Mouse (Mus musculus): ENCODE results near the gene Camsap1.

Camsap1 gene

DNA sequence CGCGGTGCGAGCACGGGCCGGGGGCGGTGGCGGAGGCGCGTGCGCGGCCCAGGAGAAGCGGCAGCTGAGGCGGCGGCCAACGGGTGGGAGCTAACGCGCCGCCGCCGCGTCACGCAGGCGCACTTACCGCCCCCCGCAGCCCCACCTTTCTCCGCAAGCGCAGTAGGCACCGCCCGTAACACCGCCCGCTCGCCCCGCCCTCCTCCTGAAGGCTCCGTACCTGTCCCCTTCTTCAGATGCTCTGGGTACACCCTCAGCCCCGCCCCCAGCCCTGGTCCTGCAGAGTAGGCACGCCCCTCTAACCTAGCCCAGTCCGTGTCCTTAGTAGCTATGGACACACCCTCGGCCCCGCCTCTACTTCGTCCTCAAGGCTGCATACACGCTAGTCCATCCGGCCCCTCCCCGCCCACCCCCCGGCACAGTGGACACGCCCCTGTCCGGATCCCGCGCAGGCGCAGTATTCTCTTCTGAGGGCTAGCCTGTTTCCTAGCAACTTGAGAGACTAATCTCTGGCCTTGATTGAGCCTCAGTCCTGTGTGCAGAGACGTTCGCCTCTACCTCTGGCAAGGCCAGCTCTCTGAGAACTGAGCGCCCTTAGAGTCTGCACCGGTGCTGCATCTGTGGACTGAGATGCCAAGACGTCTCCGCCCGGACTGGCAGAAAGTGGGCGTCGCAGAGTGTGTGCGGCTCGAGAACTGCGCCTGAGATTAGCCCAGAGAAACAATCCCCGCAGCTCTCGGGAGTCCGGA is at the start of gene Camsap1:
Camsap1 (minus strand) TSS at position 124 of the 749 bp plus-strand sequence.
- ATAC-seq (ENCODE audit: low TSS enrichment): peak; percentile 88

DNA sequence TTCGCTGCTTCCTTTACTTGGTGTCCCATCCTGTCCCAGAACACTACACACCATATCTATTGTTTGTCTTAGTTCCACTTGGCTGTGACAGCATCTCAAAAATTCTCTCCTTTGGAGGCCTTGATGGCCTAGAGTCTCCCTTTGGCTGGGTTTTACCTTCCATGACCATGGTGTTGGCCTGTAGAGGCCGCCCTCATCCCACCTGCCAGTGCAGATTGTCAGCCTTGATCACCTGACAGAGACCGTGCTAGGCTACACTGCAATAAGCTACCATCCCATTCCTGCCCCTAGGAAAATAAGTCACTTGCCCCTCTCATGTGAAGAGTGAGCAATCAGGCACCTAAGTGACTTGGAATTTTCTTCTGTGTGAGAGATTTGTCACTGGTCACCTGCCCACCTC is 47.2 kb upstream of the Camsap1 start:
- ATAC-seq (ENCODE audit: low TSS enrichment): no peak

DNA sequence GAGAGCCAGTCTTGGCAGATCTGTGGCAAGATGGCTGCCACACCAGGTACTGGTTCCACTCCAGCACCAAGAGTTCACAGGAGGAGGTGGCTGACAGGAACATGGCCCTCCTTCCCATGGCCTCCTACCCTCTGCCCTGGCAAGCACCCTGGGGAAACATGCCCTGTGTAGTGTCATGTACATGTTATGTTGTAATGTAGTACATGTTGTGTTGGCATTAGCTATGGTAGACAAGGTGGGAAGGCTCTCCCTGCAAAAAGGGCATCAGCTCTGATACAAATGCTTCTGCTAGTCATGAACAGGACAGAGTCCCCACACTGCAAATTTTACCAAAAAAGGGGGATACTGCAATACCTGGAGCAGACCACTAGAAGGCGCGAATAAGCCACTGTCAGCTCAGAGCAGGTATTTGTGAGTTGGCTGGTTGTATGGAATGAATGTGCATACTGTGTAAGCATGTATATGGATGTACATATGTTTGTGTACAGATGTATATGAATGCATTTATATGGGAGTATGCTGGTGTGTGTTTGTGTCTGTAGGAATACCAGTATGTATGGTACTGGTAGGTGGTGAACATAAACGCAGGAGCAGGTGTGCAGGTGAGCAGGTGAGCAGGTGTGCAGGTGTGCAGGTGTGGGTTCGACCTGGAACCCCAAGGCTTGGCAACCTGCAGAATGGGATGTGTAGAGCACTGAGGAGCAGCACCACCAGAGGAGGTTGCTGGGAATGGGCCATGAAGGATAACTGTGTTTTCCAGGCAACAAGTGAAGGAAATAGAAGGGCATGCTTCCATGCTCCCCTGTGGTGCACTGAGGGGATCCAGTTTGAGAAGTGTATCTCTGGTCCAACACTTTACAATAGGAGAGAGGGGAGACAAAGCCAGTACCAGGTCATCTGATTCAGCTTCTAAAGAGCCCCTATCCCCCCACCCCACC is 41.3 kb upstream of the Camsap1 start:
- ATAC-seq (ENCODE audit: low TSS enrichment): no peak

DNA sequence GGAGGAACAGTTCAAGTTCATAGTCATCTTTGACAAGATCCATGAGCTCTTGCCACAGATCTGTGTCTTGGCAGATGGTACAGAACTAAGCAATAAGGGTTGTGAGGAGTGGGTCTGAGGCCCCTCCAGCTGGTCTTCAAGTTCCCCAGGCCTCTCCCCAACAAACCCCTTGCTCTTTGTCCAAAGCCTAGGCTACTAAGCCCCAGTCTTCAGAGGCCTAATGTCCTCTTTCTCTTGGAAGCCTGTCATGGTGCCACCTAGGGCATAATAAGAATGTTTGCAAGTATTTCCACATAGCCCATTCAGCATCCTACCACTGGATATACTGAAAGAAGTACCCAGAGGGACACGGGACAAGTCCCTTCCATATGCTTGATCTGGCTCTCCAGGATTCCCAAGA is 39.5 kb upstream of the Camsap1 start:
- no peak for ATAC-seq (ENCODE audit: low TSS enrichment)

DNA sequence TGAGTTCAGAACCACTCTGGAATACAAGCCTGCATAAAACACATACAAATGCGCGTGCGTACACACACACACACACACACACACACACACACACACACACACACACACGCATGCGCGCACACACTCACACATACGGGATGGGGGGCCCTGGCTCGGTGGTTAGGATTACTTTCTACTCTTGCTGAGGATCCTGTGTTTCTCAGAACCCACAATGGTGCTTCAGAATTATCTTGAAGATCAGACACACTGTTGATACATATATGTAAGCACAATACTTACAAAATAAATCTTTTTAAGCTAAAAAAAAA is 39.1 kb upstream of the Camsap1 start:
- no peak for ATAC-seq (ENCODE audit: low TSS enrichment)

DNA sequence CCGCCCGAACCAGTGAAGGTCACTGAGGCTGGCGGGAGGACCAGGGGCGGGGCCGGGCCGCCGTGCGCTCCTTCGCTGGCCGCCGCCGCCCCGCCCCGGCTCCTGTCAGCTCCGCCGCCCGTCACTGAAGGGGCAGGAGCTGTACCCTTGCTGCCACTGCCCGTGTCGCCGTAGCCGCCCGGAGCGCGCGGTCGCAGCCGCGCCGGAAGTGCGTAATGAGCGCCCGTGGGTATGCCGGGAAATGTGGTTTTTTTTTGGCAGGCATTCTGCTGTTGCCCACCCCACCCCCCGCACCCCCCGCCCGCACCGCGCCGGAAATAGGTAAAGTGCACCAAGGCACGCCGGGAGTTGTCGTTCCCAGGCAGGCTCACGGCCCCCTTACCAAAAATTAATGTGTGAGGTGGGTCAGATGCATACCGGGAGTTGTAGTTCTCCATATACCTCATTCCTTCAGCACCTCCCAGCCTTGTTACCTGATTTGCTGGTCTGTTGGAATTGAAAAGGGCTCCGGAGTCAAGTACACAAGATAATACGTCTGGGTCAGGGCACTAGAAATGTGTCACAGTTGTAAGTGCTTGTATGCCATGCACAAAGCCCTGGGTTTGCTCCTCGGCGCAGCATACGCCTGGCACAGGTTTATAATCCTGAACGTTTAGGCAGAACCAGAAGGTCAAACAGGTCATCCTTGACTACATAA is 38.6 kb upstream of the Camsap1 start, which contains the start of gene Ubac1:
Ubac1 (minus strand) TSS at position 187 of the 697 bp plus-strand sequence.
- peak; percentile 85 for ATAC-seq (ENCODE audit: low TSS enrichment)

DNA sequence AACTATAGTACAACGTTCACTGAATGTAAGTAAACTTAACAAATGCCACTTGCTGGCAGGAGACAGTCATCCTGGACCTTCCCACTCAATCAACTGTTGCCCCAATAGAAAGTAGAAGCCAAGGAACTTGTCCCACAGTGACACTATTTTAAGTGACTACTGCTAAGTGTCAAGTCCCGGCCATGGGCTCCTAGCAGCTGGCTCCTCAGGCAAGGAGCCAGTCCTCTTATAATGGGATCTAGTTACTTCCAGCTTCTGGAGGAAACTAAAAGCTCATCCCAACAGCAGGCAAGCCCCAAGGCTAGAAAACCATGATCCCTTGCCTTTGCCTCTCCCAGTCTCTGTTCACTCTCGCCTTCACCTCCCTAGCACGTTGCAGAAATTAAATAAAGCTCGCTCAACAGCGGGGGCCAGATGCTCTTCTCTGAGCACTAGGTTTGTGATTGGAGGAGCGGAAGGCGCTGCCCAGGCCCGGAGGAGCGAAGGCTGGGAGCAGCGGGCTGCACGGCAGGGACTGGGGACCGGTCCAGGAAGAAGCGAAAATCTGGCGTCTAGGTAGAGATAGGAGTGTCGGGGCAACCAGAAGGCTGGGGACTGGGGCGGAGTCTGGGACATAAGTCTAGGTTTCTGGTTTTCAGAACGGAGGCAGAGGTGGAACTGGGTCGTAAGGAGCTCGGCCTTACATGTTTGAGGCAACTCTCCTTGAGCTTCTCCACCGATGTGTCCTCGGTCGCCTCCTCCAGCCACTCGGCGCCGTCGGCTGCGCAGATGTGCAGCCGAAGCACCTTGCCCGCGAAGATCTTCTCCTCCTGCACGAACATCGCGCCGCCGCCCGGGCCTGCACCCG is 37.9 kb upstream of the Camsap1 start:
- peak; percentile 47 for ATAC-seq (ENCODE audit: low TSS enrichment)

DNA sequence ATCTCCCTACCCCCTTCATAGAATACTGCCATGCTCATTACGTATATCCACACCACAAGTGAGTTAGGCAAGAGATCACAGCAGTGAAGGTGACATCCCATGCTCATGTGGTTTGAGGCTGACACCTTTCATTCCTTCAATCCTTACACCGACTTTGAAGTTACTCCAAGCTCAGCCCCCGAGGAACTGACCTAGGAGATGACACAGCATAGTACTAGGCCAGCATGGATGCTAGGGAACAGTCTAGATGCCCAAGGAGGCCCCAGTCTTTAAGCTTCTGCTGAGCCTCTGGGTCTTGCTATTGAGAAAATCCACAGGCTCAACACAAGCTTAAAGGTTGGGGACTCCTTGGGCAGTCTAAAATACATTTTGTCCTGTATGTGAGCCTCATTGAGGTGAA is 36.8 kb upstream of the Camsap1 start:
- ATAC-seq (ENCODE audit: low TSS enrichment): no peak

DNA sequence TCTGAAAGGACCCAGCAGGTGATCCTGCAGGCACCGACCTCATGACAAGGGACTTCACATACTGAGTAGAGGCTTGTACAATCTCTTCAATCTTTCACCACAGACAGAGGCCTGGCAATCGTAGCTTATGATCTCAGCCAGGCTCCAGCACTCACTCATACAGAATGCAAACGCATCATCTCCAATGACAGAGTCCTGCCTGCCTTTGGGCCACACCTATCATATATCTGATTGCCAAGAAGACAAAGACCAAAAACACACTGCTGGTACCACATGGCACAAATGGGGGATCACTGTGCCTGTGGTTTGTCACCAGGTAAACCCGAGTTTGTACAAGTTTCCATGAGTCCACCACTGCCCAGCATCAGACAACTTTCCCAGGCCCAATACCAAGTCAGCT is 34.2 kb upstream of the Camsap1 start:
- no peak for ATAC-seq (ENCODE audit: low TSS enrichment)

DNA sequence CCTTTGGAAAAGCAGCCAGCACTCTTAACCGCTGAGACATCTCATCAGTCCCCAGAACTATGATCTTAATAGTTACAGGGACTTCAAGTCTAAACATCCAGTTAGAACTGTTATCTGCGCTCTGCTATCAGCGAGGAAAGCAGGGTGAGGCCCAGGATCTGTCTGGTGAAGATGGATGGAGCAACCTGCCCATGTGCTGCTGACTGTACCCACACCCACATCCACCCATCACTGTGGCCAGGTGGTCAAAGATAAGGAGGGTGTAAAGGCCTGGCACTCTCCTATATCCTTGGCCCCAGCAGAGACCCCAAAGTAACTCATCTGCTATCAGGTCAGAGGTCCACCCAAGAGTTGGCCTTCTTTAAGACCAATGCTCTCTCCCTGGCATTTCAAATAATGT is 30.6 kb upstream of the Camsap1 start:
- ATAC-seq (ENCODE audit: low TSS enrichment): no peak

DNA sequence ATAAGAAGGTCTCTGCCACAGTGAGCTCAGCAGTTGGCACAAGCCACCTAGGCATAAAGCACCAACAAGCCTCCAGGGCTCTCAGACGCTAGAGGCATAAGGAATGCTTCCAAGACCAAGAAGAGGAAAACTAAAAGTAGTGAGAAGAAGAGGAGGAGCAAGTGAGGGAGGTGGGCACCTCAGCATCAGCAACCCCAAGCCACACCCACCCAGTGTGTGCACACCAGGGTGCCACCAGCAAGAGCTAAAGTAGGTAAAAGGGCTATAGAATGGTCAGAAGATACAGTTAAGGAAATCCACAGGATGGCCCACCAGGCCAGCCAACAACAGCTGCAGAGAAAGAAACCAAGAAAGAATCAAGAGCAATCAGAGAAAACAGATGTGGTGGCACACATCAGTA is 28.3 kb upstream of the Camsap1 start:
- no peak for ATAC-seq (ENCODE audit: low TSS enrichment)

DNA sequence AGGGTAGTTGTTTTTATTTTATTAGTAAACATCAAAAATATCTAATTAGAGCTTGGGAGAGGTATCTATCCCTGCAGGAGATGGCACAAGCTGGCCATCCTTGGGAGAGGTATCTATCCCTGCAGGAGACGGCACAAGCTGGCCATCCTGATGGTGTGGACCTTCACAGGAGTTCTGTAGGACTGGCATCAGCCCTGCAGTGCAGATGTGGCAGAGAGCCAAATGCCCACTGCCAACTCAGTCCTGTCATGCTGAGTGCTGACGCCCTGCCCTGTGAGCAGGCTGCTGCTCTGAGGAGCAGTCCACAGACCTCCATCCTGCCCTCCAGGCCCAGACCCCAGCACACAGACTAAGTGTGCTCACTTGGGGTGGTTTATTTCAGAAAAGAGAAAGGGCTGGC is 18.9 kb upstream of the Camsap1 start:
- ATAC-seq (ENCODE audit: low TSS enrichment): no peak

DNA sequence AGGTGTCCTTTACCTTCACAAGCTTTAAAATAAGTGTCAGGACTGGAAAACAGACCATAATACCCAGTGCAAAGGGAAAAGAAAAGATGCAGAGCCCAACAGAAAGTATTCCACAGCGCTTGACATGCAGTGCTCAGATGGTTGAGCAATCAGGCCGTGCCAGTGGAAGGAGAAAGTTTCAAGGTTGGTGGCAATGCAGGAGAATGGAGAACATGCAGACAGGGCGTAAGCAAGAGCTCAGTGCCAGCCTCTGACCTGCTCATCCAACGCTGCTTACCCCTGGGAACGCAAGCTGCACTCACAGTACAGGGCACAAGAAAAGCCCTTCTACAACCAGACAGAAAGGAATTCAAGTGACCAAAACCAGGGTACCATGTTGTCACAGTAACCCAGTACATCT is 18.1 kb upstream of the Camsap1 start:
- no peak for ATAC-seq (ENCODE audit: low TSS enrichment)

DNA sequence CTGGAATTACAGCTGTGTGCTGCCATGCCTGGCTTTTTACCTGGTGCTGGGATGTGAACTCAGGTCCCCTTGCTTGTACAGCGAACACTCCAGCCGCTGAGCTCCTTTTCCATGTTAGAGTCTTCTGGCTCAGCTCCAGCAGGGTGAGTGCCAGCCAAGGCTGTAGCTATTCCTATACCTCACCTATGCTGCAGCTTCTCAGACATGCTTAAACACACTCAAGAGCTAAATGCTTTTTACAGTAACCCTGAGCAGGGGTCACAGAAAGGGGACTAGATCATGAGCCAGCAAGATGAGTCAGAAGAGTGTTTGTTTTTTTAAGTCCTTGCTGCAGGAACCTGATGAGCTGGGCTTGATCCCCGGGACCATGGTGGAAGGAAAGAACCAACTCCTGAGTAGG is 14.6 kb upstream of the Camsap1 start:
- ATAC-seq (ENCODE audit: low TSS enrichment): no peak

DNA sequence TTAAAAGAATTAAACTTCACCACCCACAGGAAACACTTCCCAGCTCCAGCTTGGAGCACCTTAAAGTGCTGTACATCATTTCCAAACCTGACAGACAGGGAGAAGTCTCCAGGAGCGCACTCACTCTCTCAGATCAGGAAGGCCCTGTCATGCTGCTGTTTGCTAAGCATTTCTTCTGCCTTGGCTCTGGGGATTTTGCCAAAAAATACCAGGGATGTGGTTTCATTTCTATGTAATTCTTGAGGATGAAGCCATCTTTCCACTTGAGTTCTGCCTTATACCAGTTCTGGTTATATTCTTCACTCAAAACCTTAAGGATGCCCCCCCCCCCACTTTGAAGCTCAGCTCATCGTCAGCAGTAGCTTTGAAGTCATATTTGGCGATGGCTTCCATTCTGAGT is 11.7 kb upstream of the Camsap1 start:
- ATAC-seq (ENCODE audit: low TSS enrichment): no peak

DNA sequence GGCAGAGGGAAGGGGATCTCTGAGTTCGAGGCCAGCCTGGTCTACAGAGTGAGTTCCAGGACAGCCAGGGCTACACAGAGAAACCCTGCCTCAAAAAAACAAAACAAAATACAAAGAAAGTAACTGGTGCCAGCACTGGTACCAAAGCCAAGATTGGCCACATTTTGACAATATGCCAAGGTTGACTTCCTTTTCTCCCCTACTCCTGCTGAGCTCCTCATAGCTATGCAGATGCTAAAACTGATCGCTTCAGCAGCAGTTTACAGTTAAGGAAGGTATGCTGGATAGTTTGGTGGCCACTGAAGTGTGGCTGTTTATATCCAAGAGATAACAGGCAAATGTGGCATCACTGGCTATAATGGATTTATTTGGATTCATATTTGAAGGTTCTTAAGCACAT is 9.2 kb upstream of the Camsap1 start:
- ATAC-seq (ENCODE audit: low TSS enrichment): no peak

DNA sequence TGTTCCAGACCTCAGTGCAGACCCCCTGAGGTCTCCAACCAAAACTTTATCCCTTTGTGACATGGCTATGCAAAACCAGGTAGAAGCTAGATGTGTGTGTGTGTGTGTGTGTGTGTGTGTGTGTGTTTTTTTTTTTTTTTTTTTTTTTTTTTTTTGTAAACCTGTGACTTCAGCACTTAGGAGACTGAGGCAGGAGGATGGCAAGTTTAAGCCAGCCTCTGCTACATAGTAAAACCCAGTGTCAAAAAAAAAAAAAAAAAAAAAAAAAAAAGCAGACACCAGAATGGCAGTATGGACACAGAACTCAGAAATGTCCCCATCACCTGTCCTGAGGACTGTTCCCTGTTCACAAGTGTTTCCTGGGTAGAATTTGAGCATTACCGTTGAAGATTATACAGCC is 6.6 kb upstream of the Camsap1 start:
- no peak for ATAC-seq (ENCODE audit: low TSS enrichment)

DNA sequence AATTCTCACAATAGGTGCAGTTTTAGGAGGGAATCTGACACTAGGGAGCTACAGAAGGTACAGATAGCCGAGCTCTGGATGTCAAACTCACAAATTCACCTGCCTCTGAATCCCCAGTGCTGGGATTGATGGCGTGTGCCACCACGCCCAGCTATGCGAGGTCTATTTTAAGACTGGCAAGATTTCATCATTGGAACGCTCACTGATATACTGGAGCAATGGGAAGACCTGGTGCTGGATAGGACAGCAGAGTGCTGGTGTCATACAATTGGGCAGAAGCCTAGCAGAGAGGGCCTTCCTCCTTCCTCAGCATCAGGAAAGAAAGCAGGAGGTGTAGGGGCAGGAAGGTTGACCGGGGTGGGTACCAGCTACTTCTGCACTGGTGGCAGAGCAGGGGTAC is 4.7 kb upstream of the Camsap1 start:
- no peak for ATAC-seq (ENCODE audit: low TSS enrichment)

DNA sequence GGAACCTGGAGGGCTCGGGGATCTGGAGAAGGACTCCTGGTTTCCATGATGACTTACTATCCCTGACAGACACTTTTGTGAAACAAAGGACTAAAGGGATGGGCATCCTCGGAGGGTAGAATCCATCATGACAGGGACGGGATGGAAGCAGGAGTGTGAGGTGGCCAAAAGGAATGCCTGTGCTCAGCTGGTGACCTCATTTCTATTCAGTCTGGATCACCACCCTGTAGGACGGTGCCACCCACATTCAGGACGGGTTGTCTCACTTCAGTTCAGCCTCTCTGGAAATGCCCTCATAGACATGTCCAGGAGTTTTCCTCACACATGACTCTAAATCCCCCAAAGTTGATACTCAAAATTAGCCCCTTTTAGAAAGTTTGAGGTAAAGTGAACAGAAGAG is 3.5 kb upstream of the Camsap1 start:
- ATAC-seq (ENCODE audit: low TSS enrichment): no peak

DNA sequence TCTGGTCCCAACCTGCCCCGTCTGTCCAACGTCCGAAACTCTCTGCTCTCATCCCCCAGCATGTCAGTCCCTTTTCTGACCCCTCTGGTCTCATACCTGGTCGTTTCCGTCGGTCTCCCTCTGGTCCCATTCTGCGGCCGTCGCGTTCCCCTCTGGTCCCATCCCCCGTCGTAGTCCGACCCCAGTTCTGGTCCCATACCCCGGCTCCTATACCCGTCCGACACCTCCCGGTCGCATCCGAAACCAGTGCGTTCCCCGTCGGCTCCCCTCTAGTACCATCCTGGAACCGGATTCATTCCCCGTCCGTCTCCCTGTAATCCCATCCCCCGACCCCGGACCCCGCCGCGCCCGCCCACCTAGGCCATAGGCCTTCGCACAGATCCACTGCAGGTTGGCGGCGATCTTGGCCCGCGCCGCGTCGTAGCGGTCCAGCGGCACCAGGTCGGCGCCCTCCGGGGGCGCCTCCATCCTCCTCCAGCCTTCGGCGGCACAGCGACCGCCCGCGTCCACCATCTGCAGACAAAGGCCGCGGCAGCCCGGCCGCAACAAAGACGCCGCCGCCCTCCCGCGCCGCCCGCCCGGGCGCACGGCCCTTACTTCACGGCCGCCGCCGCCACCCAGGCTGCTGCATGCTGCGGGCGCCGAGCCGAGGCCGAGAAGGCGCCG is 523 bp downstream of the Camsap1 start:
- peak; percentile 0; the same call in 1 of the 2 replicates for ATAC-seq (ENCODE audit: low TSS enrichment)

DNA sequence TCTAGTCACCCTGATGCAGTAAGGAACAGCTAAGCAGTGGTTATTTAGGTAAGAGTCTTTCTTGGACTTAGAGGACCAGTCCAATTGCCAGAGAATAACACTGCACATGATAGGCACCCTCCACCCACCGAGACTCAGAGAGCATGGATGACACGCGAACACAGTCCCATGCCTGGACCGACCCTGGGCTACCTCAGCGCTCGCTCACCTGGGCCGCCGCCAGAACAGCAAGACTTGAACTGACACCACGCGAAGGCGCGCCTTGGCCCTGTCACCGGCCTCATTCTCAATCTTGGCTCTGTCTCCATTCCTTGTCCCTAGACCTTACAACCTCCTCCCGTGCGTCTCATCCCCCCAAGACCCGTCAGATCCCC is 1.0 kb downstream of the Camsap1 start:
- ATAC-seq (ENCODE audit: low TSS enrichment): no peak

All from frontal cortex, adult (tissue).